Mouse (Mus musculus): ENCODE measurements around the gene Nfatc3.

DNA sequence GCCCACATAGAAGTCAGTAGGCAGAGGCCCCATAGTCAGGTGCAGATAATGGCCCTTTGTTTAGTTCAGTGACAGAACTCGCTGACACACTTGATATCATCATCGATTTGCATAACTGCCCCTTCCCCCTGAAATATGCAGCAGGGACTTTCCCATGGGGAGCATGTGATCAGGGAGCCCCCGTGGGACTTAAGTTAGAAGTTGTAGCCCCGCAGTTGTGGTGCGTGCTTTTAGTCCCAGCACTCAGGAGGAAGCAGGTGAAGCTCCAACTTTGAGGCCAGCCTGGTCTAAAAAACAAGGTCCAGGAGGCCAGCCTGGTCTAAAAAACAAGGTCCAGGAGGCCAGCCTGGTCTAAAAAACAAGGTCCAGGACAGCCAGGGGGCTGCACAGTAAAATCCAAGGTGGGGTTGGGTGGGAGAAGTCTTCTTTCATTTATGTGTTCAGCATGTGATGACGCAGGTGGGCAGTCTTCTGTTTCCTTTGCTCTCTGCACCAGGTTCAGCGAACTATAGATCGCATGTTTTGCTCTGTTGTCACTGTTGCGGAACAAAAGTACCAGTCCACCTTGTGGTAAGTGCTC is 6.0 kb upstream of the Nfatc3 start:
- TF ChIP-seq CTCF (IDR thresholded peaks at IDR 0.05; ENCODE audit: borderline replicate concordance, insufficient read depth, low read length) (no peak), POLR2A (IDR thresholded peaks at IDR 0.05; ENCODE audit: low read depth, low read length) (no peak)

All from embryonic fibroblast, embryonic 13.5 days (primary cell).